Mouse (Mus musculus) heart, embryonic 12.5 days (tissue): Measurements from ENCODE around the gene Prok1. TPM values are rescaled to one million over a fixed set of nuclear protein-coding genes. Genes with fewer than 3 reads are reported as not detected.

Source experiments
- ATAC-seq: fragments of 200-750 bp; cut with Nextera tagmentation; 2 replicates; pipeline ENCODE4 v1.8.0; 2017; ENCODE audit warnings: moderate TSS enrichment, moderate library complexity; ENCODE audit not compliant: insufficient number of reproducible peaks, low FRiP score
- H3K27ac ChIP-seq: fragments of 300-500 bp; sonication (generic); 2 replicates; pipeline ENCODE4 v1.5.1; 2016; ENCODE audit warnings: mild to moderate bottlenecking, moderate library complexity; ENCODE audit not compliant: poor library complexity, severe bottlenecking
- H3K27me3 ChIP-seq: fragments of 300-500 bp; sonication (generic); replicated peaks from 2 replicates; pipeline ENCODE4 v1.6.1; 2016; ENCODE audit warnings: mild to moderate bottlenecking, moderate library complexity
- H3K36me3 ChIP-seq: fragments of 300-500 bp; sonication (generic); 2 replicates; pipeline ENCODE4 v1.6.1; 2016; ENCODE audit warnings: mild to moderate bottlenecking, moderate library complexity
- H3K4me1 ChIP-seq: fragments of 300-500 bp; sonication (generic); replicated peaks from 2 replicates; pipeline ENCODE4 v1.6.1; 2016; ENCODE audit warnings: mild to moderate bottlenecking
- H3K4me2 ChIP-seq: fragments of 300-500 bp; sonication (generic); 2 replicates; pipeline ENCODE4 v1.6.1; 2016; ENCODE audit warnings: mild to moderate bottlenecking, moderate library complexity
- H3K4me3 ChIP-seq: fragments of 300-500 bp; sonication (generic); 2 replicates; pipeline ENCODE4 v1.5.1; 2016; ENCODE audit warnings: mild to moderate bottlenecking
- H3K9ac ChIP-seq: fragments of 300-500 bp; sonication (generic); 2 replicates; pipeline ENCODE4 v1.6.1; 2016; ENCODE audit warnings: mild to moderate bottlenecking, moderate library complexity
- H3K9me3 ChIP-seq: fragments of 300-500 bp; sonication (generic); replicated peaks from 2 replicates; pipeline ENCODE4 v1.6.1; 2016; ENCODE audit warnings: mild to moderate bottlenecking, moderate library complexity
- WGBS: fragments of 180-500 bp; shearing (Covaris S2); methylation state at CpG from one replicate; pipeline ENCODE4 v1.1.7; 2016; 5-methylcytosine and 5-hydroxymethylcytosine counted together
- polyA plus RNA-seq: library from polyadenylated mRNA; unstranded; fragments of >200 nt; fragmentation: Nextera tagmentation; extraction: Ambion mirVana; gene quantifications from 2 replicates; pipeline ENCODE4 v1.2.1, GENCODE M21; 2016

The Prok1 gene
- polyA plus RNA-seq, 1 experiment from 2014 or later: not detected

GRCm38 (mm10) chr3:107238051-107238450 is 1.5 kb downstream of the Prok1 start:
- H3K27me3 ChIP-seq: peaks cover 14% of the 10 kb centered on the region; the same call in 1 of the 2 replicates
- H3K4me2 ChIP-seq: no peak overlapping the region
- no peak overlapping the region for H3K4me3 ChIP-seq
- no peaks in the 10 kb centered on the region for H3K4me1 ChIP-seq
- H3K9me3 ChIP-seq: no peaks in the 10 kb centered on the region
- H3K9ac ChIP-seq: no peak overlapping the region
- no peak for ATAC-seq
- no peak overlapping the region for H3K27ac ChIP-seq
- no peaks in the 10 kb centered on the region for H3K36me3 ChIP-seq
- WGBS: 50% methylated on average over 2 of the region's 2 CpGs

- Histone ChIP-seq H3K36me3 (no peaks in the 10 kb centered on the region), H3K4me1 (peaks cover 15% of the 10 kb centered on the region), H3K27me3 (peaks cover 25% of the 10 kb centered on the region), H3K27ac (no peak overlapping the region), H3K4me2 (no peak overlapping the region), H3K4me3 (no peak overlapping the region), H3K9me3 (no peaks in the 10 kb centered on the region), H3K9ac (no peak overlapping the region)
- no peak for ATAC-seq
- WGBS: 20% methylated on average over 2 of the region's 2 CpGs
Observed at GRCm38 (mm10) chr3:107233945-107234344, 5.6 kb downstream of the Prok1 start.

- Histone ChIP-seq H3K27me3 (peaks cover 25% of the 10 kb centered on the region), H3K4me2 (peak overlapping the region; percentile 26; the same call in 1 of the 2 replicates), H3K27ac (no peak overlapping the region), H3K4me1 (peaks cover 15% of the 10 kb centered on the region), H3K4me3 (no peak overlapping the region), H3K9ac (no peak overlapping the region), H3K9me3 (no peaks in the 10 kb centered on the region), H3K36me3 (no peaks in the 10 kb centered on the region)
- WGBS: 6% methylated on average over 11 of the region's 11 CpGs
- 0 out of 2 replicates have a peak, but pooled peaks have one; percentile 37 for ATAC-seq
Observed at GRCm38 (mm10) chr3:107233351-107233813, 6.1 kb downstream of the Prok1 start.

GRCm38 (mm10) chr3:107231202-107231601 is 8.3 kb downstream of the Prok1 start:
- no peak overlapping the region for H3K4me2 ChIP-seq
- no peaks in the 10 kb centered on the region for H3K36me3 ChIP-seq
- 60% methylated on average over 4 of the region's 4 CpGs for WGBS
- ATAC-seq: no peak
- no peak overlapping the region for H3K4me3 ChIP-seq
- peaks cover 15% of the 10 kb centered on the region for H3K4me1 ChIP-seq
- H3K27ac ChIP-seq: no peak overlapping the region
- no peaks in the 10 kb centered on the region for H3K9me3 ChIP-seq
- H3K9ac ChIP-seq: no peak overlapping the region
- peaks cover 20% of the 10 kb centered on the region for H3K27me3 ChIP-seq

GRCm38 (mm10) chr3:107230527-107230926 is 9.0 kb downstream of the Prok1 start, which contains the start of gene A630076J17Rik:
TSS of gene A630076J17Rik (plus strand) at chr3:107230614.
- no peaks in the 10 kb centered on the region for H3K36me3 ChIP-seq
- no peak within 1 kb of the TSS for H3K9ac ChIP-seq
- no peak within 1 kb of the TSS for H3K27ac ChIP-seq
- no peak for ATAC-seq
- WGBS: 34% methylated on average over 1 of the region's 1 CpGs
- no peak within 1 kb of the TSS for H3K4me2 ChIP-seq
- H3K27me3 ChIP-seq: peaks cover 21% of the 10 kb centered on the region
- H3K4me1 ChIP-seq: peaks cover 15% of the 10 kb centered on the region
- H3K4me3 ChIP-seq: no peak within 1 kb of the TSS
- no peaks in the 10 kb centered on the region for H3K9me3 ChIP-seq

- no peaks in the 10 kb centered on the region for H3K9me3 ChIP-seq
- ATAC-seq: peak; percentile 62; the same call in 1 of the 2 replicates
- H3K4me2 ChIP-seq: no peak overlapping the region
- no peak overlapping the region for H3K27ac ChIP-seq
- H3K9ac ChIP-seq: no peak overlapping the region
- H3K36me3 ChIP-seq: no peaks in the 10 kb centered on the region
- H3K27me3 ChIP-seq: peaks cover 22% of the 10 kb centered on the region
- peaks cover 15% of the 10 kb centered on the region for H3K4me1 ChIP-seq
- no peak overlapping the region for H3K4me3 ChIP-seq
- WGBS: 30% methylated on average over 5 of the region's 5 CpGs
Observed at GRCm38 (mm10) chr3:107229822-107230221, 9.7 kb downstream of the Prok1 start.

- Histone ChIP-seq H3K4me3 (no peak overlapping the region), H3K9ac (no peak overlapping the region), H3K36me3 (no peaks in the 10 kb centered on the region), H3K27me3 (peaks cover 22% of the 10 kb centered on the region), H3K27ac (no peak overlapping the region), H3K4me1 (peaks cover 15% of the 10 kb centered on the region), H3K4me2 (no peak overlapping the region), H3K9me3 (peaks cover 4% of the 10 kb centered on the region)
- no peak for ATAC-seq
- 69% methylated on average over 5 of the region's 5 CpGs for WGBS
Observed at GRCm38 (mm10) chr3:107229221-107229620, 10.3 kb downstream of the Prok1 start.

- H3K4me2 ChIP-seq: no peak overlapping the region
- ATAC-seq: no peak
Observed at GRCm38 (mm10) chr3:107225820-107226219, 13.7 kb downstream of the Prok1 start.

GRCm38 (mm10) chr3:107223230-107223629 is 16.3 kb downstream of the Prok1 start:
- Histone ChIP-seq H3K27me3 (0 out of 2 replicates have a peak, but pooled peaks cover 3% of the 10 kb centered on the region), H3K9me3 (peaks cover 5% of the 10 kb centered on the region), H3K27ac (no peak overlapping the region), H3K36me3 (no peaks in the 10 kb centered on the region), H3K4me2 (no peak overlapping the region), H3K4me1 (no peaks in the 10 kb centered on the region), H3K9ac (no peak overlapping the region), H3K4me3 (no peak overlapping the region)
- 33% methylated on average over 1 of the region's 1 CpGs for WGBS
- no peak for ATAC-seq

More at GRCm38 (mm10) chr3:107225820-107226219, 13.7 kb downstream of the Prok1 start:
- peaks cover 5% of the 10 kb centered on the region for H3K9me3 ChIP-seq
- no peaks in the 10 kb centered on the region for H3K36me3 ChIP-seq
- H3K27me3 ChIP-seq: 0 out of 2 replicates have a peak, but pooled peaks cover 3% of the 10 kb centered on the region
- H3K4me1 ChIP-seq: peaks cover 14% of the 10 kb centered on the region
- no peak overlapping the region for H3K4me3 ChIP-seq
- no peak overlapping the region for H3K9ac ChIP-seq
- 85% methylated on average over 5 of the region's 5 CpGs for WGBS
- H3K27ac ChIP-seq: no peak overlapping the region

GRCm38 (mm10) chr3:107221608-107222007 is 17.9 kb downstream of the Prok1 start, which contains the start of gene Cym:
TSS of gene Cym (minus strand) at chr3:107221732.
- peaks cover 5% of the 10 kb centered on the region for H3K9me3 ChIP-seq
- H3K27me3 ChIP-seq: 0 out of 2 replicates have a peak, but pooled peaks cover 3% of the 10 kb centered on the region
- 60% methylated on average over 10 of the region's 10 CpGs for WGBS
- ATAC-seq: no peak
- H3K4me3 ChIP-seq: no peak within 1 kb of the TSS
- H3K4me2 ChIP-seq: no peak within 1 kb of the TSS
- H3K27ac ChIP-seq: no peak within 1 kb of the TSS
- H3K36me3 ChIP-seq: no peaks in the 10 kb centered on the region
- H3K4me1 ChIP-seq: no peaks in the 10 kb centered on the region
- H3K9ac ChIP-seq: no peak within 1 kb of the TSS

- H3K4me3 ChIP-seq: no peak overlapping the region
- no peaks in the 10 kb centered on the region for H3K4me1 ChIP-seq
- H3K4me2 ChIP-seq: no peak overlapping the region
- H3K36me3 ChIP-seq: no peaks in the 10 kb centered on the region
- no peak overlapping the region for H3K27ac ChIP-seq
- WGBS: 82% methylated on average over 7 of the region's 7 CpGs
- no peaks in the 10 kb centered on the region for H3K27me3 ChIP-seq
- H3K9ac ChIP-seq: no peak overlapping the region
- ATAC-seq: no peak
- no peaks in the 10 kb centered on the region for H3K9me3 ChIP-seq
Observed at GRCm38 (mm10) chr3:107218572-107218971, 20.9 kb downstream of the Prok1 start.

GRCm38 (mm10) chr3:107217101-107217480 is 22.4 kb downstream of the Prok1 start:
- H3K27ac ChIP-seq: no peak overlapping the region
- WGBS: 80% methylated on average over 3 of the region's 3 CpGs

More at GRCm38 (mm10) chr3:107217101-107217480, 22.4 kb downstream of the Prok1 start:
- no peaks in the 10 kb centered on the region for H3K36me3 ChIP-seq
- H3K4me2 ChIP-seq: no peak overlapping the region
- no peaks in the 10 kb centered on the region for H3K4me1 ChIP-seq
- no peak overlapping the region for H3K4me3 ChIP-seq
- no peak for ATAC-seq
- no peak overlapping the region for H3K9ac ChIP-seq
- H3K27me3 ChIP-seq: no peaks in the 10 kb centered on the region
- no peaks in the 10 kb centered on the region for H3K9me3 ChIP-seq
